Mouse (Mus musculus) neural tube, embryonic 15.5 days (tissue): ENCODE results near the gene Drc3. TPM values are rescaled to one million over a fixed set of nuclear protein-coding genes. Genes with fewer than 3 reads are reported as not detected.

Source experiments
- ATAC-seq: fragments of 200-750 bp; cut with Nextera tagmentation; 2 replicates; pipeline ENCODE4 v1.8.0; 2017; ENCODE audit warnings: mild to moderate bottlenecking, moderate TSS enrichment, moderate library complexity; ENCODE audit not compliant: low FRiP score
- H3K27ac ChIP-seq: fragments of 300-500 bp; sonication (generic); replicated peaks from 2 replicates; pipeline ENCODE4 v1.5.1; 2015; ENCODE audit warnings: mild to moderate bottlenecking, inconsistent platforms
- H3K27me3 ChIP-seq: fragments of 300-500 bp; sonication (generic); replicated peaks from 2 replicates; pipeline ENCODE4 v1.6.1; 2015; ENCODE audit warnings: inconsistent platforms
- H3K36me3 ChIP-seq: fragments of 300-500 bp; sonication (generic); 2 replicates; pipeline ENCODE4 v1.6.1; 2015; ENCODE audit warnings: inconsistent platforms
- H3K4me1 ChIP-seq: fragments of 300-500 bp; sonication (generic); 2 replicates; pipeline ENCODE4 v1.6.1; 2015; ENCODE audit warnings: inconsistent platforms
- H3K4me2 ChIP-seq: fragments of 300-500 bp; sonication (generic); 2 replicates; pipeline ENCODE4 v1.6.1; 2015; ENCODE audit warnings: inconsistent platforms, mild to moderate bottlenecking, moderate library complexity
- H3K4me3 ChIP-seq: fragments of 300-500 bp; sonication (generic); replicated peaks from 2 replicates; pipeline ENCODE4 v1.5.1; 2015; ENCODE audit warnings: mild to moderate bottlenecking, inconsistent platforms
- H3K9ac ChIP-seq: fragments of 300-500 bp; sonication (generic); replicated peaks from 2 replicates; pipeline ENCODE4 v1.6.1; 2015; ENCODE audit warnings: mild to moderate bottlenecking, inconsistent platforms
- H3K9me3 ChIP-seq: fragments of 300-500 bp; sonication (generic); replicated peaks from 2 replicates; pipeline ENCODE4 v1.6.1; 2016; ENCODE audit warnings: inconsistent platforms
- WGBS: fragments of 180-500 bp; shearing (Covaris S2); methylation state at CpG from one replicate; pipeline ENCODE4 v1.1.7; 2015; ENCODE audit warnings: mixed read lengths; 5-methylcytosine and 5-hydroxymethylcytosine counted together
- polyA plus RNA-seq: library from polyadenylated mRNA; unstranded; fragments of >200 nt; fragmentation: Nextera tagmentation; extraction: Ambion mirVana; gene quantifications from 2 replicates; pipeline ENCODE4 v1.2.1, GENCODE M21; 2015

Drc3 gene
- polyA plus RNA-seq, 1 experiment from 2014 or later = 5.3 TPM

- ATAC-seq = no peak
- Histone ChIP-seq H3K9ac (no peak overlapping the region), H3K27me3 (no peaks in the 10 kb centered on the region), H3K4me2 (no peak overlapping the region), H3K27ac (no peak overlapping the region), H3K4me1 (0 out of 2 replicates have a peak, but pooled peaks cover 7% of the 10 kb centered on the region), H3K36me3 (no peaks in the 10 kb centered on the region), H3K9me3 (no peaks in the 10 kb centered on the region), H3K4me3 (no peak overlapping the region)
- WGBS = 88% methylated on average over 3 of the region's 3 CpGs
Observed at GRCm38 (mm10) chr11:60367256-60367655, 14.1 kb downstream of the Drc3 start.

GRCm38 (mm10) chr11:60368909-60369308, 15.8 kb downstream of the Drc3 start:
- 78% methylated on average over 4 of the region's 4 CpGs for WGBS
- no peaks in the 10 kb centered on the region for H3K9me3 ChIP-seq
- H3K9ac ChIP-seq = no peak overlapping the region
- H3K4me2 ChIP-seq = no peak overlapping the region
- H3K27ac ChIP-seq = no peak overlapping the region
- 0 out of 2 replicates have a peak, but pooled peaks cover 7% of the 10 kb centered on the region for H3K4me1 ChIP-seq
- H3K36me3 ChIP-seq = no peaks in the 10 kb centered on the region
- H3K4me3 ChIP-seq = no peak overlapping the region
- ATAC-seq = no peak
- no peaks in the 10 kb centered on the region for H3K27me3 ChIP-seq

- WGBS = 27% methylated on average over 4 of the region's 4 CpGs
- Histone ChIP-seq H3K4me2 (no peak overlapping the region), H3K27me3 (no peaks in the 10 kb centered on the region), H3K4me3 (no peak overlapping the region), H3K9ac (no peak overlapping the region), H3K36me3 (no peaks in the 10 kb centered on the region), H3K27ac (no peak overlapping the region), H3K4me1 (0 out of 2 replicates have a peak, but pooled peaks cover 7% of the 10 kb centered on the region), H3K9me3 (no peaks in the 10 kb centered on the region)
- no peak for ATAC-seq
Observed at GRCm38 (mm10) chr11:60369448-60369847, 16.3 kb downstream of the Drc3 start.

DNA sequence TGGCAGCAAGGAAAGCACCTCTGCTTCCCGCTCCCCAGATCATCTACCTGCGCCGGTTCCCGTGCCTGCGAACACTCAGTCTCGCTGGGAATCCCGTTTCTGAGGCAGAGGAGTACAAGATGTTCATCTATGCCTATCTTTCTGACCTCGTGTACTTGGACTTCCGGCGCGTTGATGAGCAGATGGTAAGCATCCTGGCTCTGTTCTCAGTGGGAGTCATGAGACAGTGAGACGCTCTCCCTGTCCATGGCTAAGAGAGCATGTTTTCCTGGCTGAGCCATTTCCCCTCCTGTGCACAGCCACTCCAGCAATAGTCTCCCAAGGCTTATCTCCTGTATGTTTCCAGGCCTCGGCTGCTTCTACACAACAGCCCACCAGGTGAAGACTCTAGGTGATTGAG, 17.3 kb downstream of the Drc3 start:
- H3K4me2 ChIP-seq = no peak overlapping the region
- no peak overlapping the region for H3K9ac ChIP-seq
- H3K4me1 ChIP-seq = 0 out of 2 replicates have a peak, but pooled peaks cover 7% of the 10 kb centered on the region
- no peak overlapping the region for H3K27ac ChIP-seq
- H3K9me3 ChIP-seq = no peaks in the 10 kb centered on the region
- 87% methylated on average over 13 of the region's 13 CpGs for WGBS
- H3K27me3 ChIP-seq = no peaks in the 10 kb centered on the region
- no peak overlapping the region for H3K4me3 ChIP-seq
- ATAC-seq = no peak
- no peaks in the 10 kb centered on the region for H3K36me3 ChIP-seq

GRCm38 (mm10) chr11:60374481-60374880, 21.4 kb downstream of the Drc3 start:
- no peaks in the 10 kb centered on the region for H3K9me3 ChIP-seq
- WGBS = 85% methylated on average over 6 of the region's 6 CpGs
- H3K36me3 ChIP-seq = no peaks in the 10 kb centered on the region
- H3K27ac ChIP-seq = no peak overlapping the region
- no peak for ATAC-seq
- no peak overlapping the region for H3K4me3 ChIP-seq
- H3K4me2 ChIP-seq = no peak overlapping the region
- no peaks in the 10 kb centered on the region for H3K27me3 ChIP-seq
- H3K4me1 ChIP-seq = no peaks in the 10 kb centered on the region
- no peak overlapping the region for H3K9ac ChIP-seq

GRCm38 (mm10) chr11:60383518-60383917, 30.4 kb downstream of the Drc3 start:
- Histone ChIP-seq H3K9me3 (no peaks in the 10 kb centered on the region), H3K9ac (no peak overlapping the region), H3K4me2 (no peak overlapping the region), H3K4me3 (no peak overlapping the region), H3K4me1 (peaks cover 22% of the 10 kb centered on the region), H3K36me3 (no peaks in the 10 kb centered on the region), H3K27me3 (no peaks in the 10 kb centered on the region), H3K27ac (no peak overlapping the region)
- 90% methylated on average over 6 of the region's 6 CpGs for WGBS
- no peak for ATAC-seq

DNA sequence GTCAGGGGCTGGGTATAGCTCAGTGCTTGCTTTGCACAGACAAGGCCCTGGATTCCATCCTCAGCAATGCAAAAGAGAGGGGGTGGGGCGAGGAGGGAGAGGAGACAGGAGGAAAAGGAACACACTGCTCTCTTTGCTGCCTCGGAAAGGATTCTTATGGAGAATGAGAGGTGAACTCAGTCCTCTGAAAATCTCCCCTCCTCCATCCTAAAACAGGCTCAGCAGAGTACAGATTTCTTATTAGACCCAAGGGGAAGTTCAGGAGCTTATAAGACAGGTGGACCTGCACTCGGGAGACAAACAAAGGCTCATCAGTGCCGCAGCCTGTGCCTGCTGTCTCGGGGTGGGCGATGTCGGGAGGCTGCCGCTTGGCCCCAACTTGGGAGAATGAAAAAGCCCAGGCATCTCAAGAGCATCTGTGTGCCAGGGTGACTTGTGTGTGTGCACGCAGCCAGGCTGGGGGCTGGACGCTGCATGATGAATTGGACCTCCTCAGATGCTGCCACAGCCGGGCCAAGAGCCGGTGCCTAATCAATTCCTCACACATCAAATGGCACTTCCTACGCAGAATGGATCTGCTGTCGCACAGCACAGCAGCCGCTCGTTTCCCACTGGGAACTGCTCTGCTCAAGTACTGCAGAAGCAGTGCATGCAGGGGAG, 31.8 kb downstream of the Drc3 start:
- H3K4me2 ChIP-seq = peak overlapping the region; percentile 48
- H3K9me3 ChIP-seq = no peaks in the 10 kb centered on the region
- H3K4me1 ChIP-seq = peaks cover 22% of the 10 kb centered on the region
- 0 out of 2 replicates have a peak overlapping the region, but pooled peaks have one; percentile 0 for H3K4me3 ChIP-seq
- peak overlapping the region; percentile 83 for H3K27ac ChIP-seq
- H3K9ac ChIP-seq = peak overlapping the region; percentile 35; the same call in 1 of the 2 replicates
- WGBS = 2% methylated on average over 16 of the region's 16 CpGs
- H3K36me3 ChIP-seq = no peaks in the 10 kb centered on the region
- no peaks in the 10 kb centered on the region for H3K27me3 ChIP-seq
- ATAC-seq = peak; percentile 88

DNA sequence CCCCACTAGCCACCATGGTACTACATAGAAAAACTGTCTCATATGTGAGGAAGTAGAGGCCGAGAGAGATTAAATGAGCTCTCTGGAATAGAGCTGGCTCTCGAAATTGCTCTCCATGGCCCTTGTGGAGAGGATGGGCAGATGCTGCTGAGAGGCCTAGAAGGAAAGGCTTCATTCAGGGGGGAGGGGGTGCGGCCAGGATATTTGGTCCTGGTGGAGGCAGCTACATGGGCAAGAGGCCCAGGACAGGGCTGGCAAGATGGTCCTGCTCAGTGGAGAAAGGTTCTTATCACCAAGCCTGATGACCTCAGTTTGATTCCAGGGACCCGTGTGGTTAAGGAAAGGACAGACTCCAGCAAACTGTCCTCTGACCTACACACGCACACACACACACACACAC, 32.8 kb downstream of the Drc3 start:
- Histone ChIP-seq H3K4me2 (no peak overlapping the region), H3K4me3 (no peak overlapping the region), H3K4me1 (peaks cover 22% of the 10 kb centered on the region), H3K9ac (no peak overlapping the region), H3K36me3 (no peaks in the 10 kb centered on the region), H3K27me3 (no peaks in the 10 kb centered on the region), H3K9me3 (no peaks in the 10 kb centered on the region), H3K27ac (peak overlapping the region; percentile 83)
- no peak for ATAC-seq
- WGBS = 59% methylated on average over 5 of the region's 5 CpGs

DNA sequence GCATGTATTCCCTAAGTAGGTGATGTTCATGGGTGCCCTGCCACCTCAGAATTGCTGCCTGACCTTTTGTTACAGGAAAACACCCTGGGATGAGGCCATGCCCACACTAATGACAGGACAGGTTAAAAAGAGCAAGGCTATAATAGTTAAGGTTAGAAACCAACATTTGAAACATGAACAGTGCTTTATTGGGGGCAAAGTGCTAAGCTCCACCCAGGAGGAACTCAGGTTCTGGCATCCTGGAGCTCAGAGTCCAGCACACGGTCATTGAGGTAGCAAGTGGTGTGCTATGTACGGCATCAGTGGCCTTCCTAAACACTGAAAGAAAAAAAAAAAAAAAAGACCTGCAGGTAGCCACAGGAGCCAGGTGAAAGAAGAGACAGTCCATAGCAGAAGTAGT, 34.8 kb downstream of the Drc3 start:
- Histone ChIP-seq H3K4me3 (no peak overlapping the region), H3K36me3 (no peaks in the 10 kb centered on the region), H3K27ac (no peak overlapping the region), H3K4me2 (no peak overlapping the region), H3K4me1 (peaks cover 22% of the 10 kb centered on the region), H3K27me3 (no peaks in the 10 kb centered on the region), H3K9me3 (no peaks in the 10 kb centered on the region), H3K9ac (no peak overlapping the region)
- 91% methylated on average over 2 of the region's 2 CpGs for WGBS
- ATAC-seq = no peak

DNA sequence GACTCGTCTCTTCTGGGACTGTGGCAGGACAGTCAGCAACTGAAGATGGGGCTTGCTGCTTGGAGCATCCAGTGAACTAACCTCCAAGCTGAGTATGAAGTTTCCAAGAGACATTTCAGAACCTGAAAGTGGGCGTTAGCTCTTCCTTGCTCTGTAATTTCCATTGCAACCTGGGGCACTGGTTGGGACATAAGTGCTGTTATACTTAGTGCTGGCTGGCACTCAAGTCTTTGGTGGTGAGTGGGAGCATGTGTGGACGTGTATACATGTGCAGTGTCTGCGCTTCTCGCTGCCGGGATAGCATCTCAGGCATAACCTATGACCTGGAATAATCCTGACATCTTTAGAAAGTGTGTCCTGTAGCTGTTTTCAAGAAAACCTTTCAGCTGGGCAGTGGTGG, 38.2 kb downstream of the Drc3 start:
- H3K9me3 ChIP-seq = no peaks in the 10 kb centered on the region

GRCm38 (mm10) chr11:60396546-60396945, 43.4 kb downstream of the Drc3 start:
- H3K9ac ChIP-seq = no peak overlapping the region
- ATAC-seq = no peak
- H3K9me3 ChIP-seq = no peaks in the 10 kb centered on the region
- no peak overlapping the region for H3K27ac ChIP-seq
- H3K36me3 ChIP-seq = peaks cover 16% of the 10 kb centered on the region
- H3K4me3 ChIP-seq = no peak overlapping the region
- H3K27me3 ChIP-seq = no peaks in the 10 kb centered on the region
- no peak overlapping the region for H3K4me2 ChIP-seq
- WGBS = 57% methylated on average over 6 of the region's 6 CpGs
- H3K4me1 ChIP-seq = no peaks in the 10 kb centered on the region

More for the DNA sequence above, 38.2 kb downstream of the Drc3 start:
- Histone ChIP-seq H3K27ac (no peak overlapping the region), H3K36me3 (no peaks in the 10 kb centered on the region), H3K27me3 (no peaks in the 10 kb centered on the region), H3K9ac (no peak overlapping the region), H3K4me2 (no peak overlapping the region), H3K4me3 (no peak overlapping the region), H3K4me1 (no peaks in the 10 kb centered on the region)
- ATAC-seq = no peak
- 92% methylated on average over 6 of the region's 6 CpGs for WGBS

DNA sequence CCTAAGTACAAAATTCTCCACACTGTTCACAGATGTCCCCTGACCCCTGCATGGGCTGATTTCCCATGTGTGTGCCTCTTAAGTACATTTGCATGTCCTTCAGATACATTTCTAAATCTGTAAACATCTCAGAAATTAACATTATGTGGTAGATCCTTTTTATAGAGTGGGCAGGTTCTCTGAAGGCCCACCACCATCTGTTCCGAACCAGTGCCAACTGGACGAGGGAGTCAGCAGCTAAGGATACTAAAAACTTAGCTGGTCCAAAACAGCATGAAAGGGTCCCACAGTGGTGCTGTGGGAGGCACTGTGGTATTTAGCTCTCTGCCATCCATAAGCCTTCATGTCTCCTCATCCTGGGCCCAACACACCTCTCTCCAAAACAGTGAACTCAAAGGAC, 44.0 kb downstream of the Drc3 start:
- Histone ChIP-seq H3K27me3 (no peaks in the 10 kb centered on the region), H3K9me3 (no peaks in the 10 kb centered on the region), H3K4me3 (no peak overlapping the region), H3K27ac (no peak overlapping the region), H3K4me1 (no peaks in the 10 kb centered on the region), H3K36me3 (peaks cover 22% of the 10 kb centered on the region), H3K9ac (no peak overlapping the region), H3K4me2 (no peak overlapping the region)
- WGBS = 90% methylated on average over 2 of the region's 2 CpGs
- no peak for ATAC-seq
